Mouse (Mus musculus): ENCODE results near the gene She. TPM values are rescaled to one million over a fixed set of nuclear protein-coding genes. Genes with fewer than 3 reads are reported as not detected.
A peak's percentile ranks its signal among the peaks of the same experiment; 100 is the strongest.

Gene She
- polyA plus RNA-seq, 1 experiment, result not detected

DNA sequence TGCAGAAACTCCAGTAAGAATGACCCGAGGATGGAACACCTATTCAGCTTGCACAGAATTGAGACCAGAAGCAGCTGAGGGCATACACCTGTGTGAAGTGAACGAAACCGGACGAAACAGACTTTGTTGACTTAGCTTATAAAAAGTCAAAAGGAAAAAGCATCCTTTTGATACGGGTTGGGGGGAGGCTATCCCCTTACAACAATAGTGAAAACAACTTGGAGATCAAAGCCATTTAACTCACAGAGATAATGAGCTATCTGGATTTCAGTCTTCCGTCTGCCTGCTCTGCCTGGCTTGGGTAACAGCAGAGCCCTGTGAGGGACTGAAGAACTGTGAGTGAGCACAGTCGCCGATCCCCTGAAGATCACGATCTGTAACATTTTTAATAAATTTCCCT, 37.8 kb downstream of the She start:
- no peak overlapping the region for H3ac ChIP-seq (ENCODE audit: control insufficient read depth, insufficient read length, low read depth)
- TF ChIP-seq MAX (IDR thresholded peaks at IDR 0.05) (no peak), CTCF (IDR thresholded peaks at IDR 0.05; ENCODE audit: control insufficient read depth, insufficient read depth, insufficient read length) (no peak), FOSL1 (IDR thresholded peaks at IDR 0.05; ENCODE audit: insufficient read depth, low read length, poor library complexity, severe bottlenecking) (no peak), USF1 (IDR thresholded peaks at IDR 0.05; ENCODE audit: low read depth) (no peak)
- no peaks in the 10 kb centered on the region for H3K79me3 ChIP-seq (ENCODE audit: low read depth)
- H3K36me3 ChIP-seq (ENCODE audit: control insufficient read depth, insufficient read depth), result peaks cover 4% of the 10 kb centered on the region
- no peaks in the 10 kb centered on the region for H3K79me2 ChIP-seq (ENCODE audit: control insufficient read depth, insufficient read depth)
- no peaks in the 10 kb centered on the region for H3K27me3 ChIP-seq (ENCODE audit: control insufficient read depth, insufficient read depth, insufficient read length)
- no peak overlapping the region for H3K4me3 ChIP-seq (ENCODE audit: insufficient read depth, poor library complexity, severe bottlenecking)

GRCm38 (mm10) chr3:89869556-89869955, 38.4 kb downstream of the She start:
- TF ChIP-seq MYOG (IDR thresholded peaks at IDR 0.05; ENCODE audit: control insufficient read depth, extremely low read depth, insufficient read length) (no peak), MYOD1 (IDR thresholded peaks at IDR 0.05; ENCODE audit: control insufficient read depth, insufficient read length, low read depth) (peak; percentile 64)
- Histone ChIP-seq H3K36me3 (ENCODE audit: control insufficient read depth, insufficient read depth) (peaks cover 4% of the 10 kb centered on the region), H3K79me3 (ENCODE audit: low read depth) (no peaks in the 10 kb centered on the region), H3K4me3 (ENCODE audit: insufficient read depth, poor library complexity, severe bottlenecking) (no peak overlapping the region), H3K27me3 (ENCODE audit: control insufficient read depth, insufficient read depth, insufficient read length) (no peaks in the 10 kb centered on the region), H3K79me2 (ENCODE audit: control insufficient read depth, insufficient read depth) (no peaks in the 10 kb centered on the region), H3ac (ENCODE audit: control insufficient read depth, insufficient read length, low read depth) (no peak overlapping the region)

GRCm38 (mm10) chr3:89870472-89871271, 39.5 kb downstream of the She start:
- no peak for TF ChIP-seq MAX (IDR thresholded peaks at IDR 0.05)
- TF ChIP-seq USF1 (IDR thresholded peaks at IDR 0.05; ENCODE audit: low read depth), result no peak
- no peak for TF ChIP-seq MYOG (IDR thresholded peaks at IDR 0.05; ENCODE audit: control insufficient read depth, extremely low read depth, insufficient read length)
- TF ChIP-seq CEBPB (IDR thresholded peaks at IDR 0.05; ENCODE audit: low read depth), result no peak
- no peak for TF ChIP-seq CTCF (IDR thresholded peaks at IDR 0.05; ENCODE audit: control insufficient read depth, insufficient read depth, insufficient read length)
- TF ChIP-seq FOSL1 (IDR thresholded peaks at IDR 0.05; ENCODE audit: insufficient read depth, low read length, poor library complexity, severe bottlenecking), result no peak
- no peak for TF ChIP-seq MYOD1 (IDR thresholded peaks at IDR 0.05; ENCODE audit: control insufficient read depth, insufficient read length, low read depth)
- Histone ChIP-seq H3K79me3 (ENCODE audit: low read depth) (no peaks in the 10 kb centered on the region), H3ac (ENCODE audit: control insufficient read depth, insufficient read length, low read depth) (no peak overlapping the region)

GRCm38 (mm10) chr3:89871339-89871914, 40.3 kb downstream of the She start:
- no peaks in the 10 kb centered on the region for H3K27me3 ChIP-seq (ENCODE audit: control insufficient read depth, insufficient read depth, insufficient read length)
- H3K36me3 ChIP-seq (ENCODE audit: control insufficient read depth, insufficient read depth), result peaks cover 4% of the 10 kb centered on the region
- no peak overlapping the region for H3ac ChIP-seq (ENCODE audit: control insufficient read depth, insufficient read length, low read depth)
- no peak overlapping the region for H3K4me3 ChIP-seq (ENCODE audit: insufficient read depth, poor library complexity, severe bottlenecking)
- TF ChIP-seq FOSL1 (IDR thresholded peaks at IDR 0.05; ENCODE audit: insufficient read depth, low read length, poor library complexity, severe bottlenecking) (no peak), USF1 (IDR thresholded peaks at IDR 0.05; ENCODE audit: low read depth) (no peak), MYOD1 (IDR thresholded peaks at IDR 0.05; ENCODE audit: control insufficient read depth, insufficient read length, low read depth) (no peak), CTCF (IDR thresholded peaks at IDR 0.05; ENCODE audit: control insufficient read depth, insufficient read depth, insufficient read length) (no peak), MYOG (IDR thresholded peaks at IDR 0.05; ENCODE audit: control insufficient read depth, extremely low read depth, insufficient read length) (no peak), CEBPB (IDR thresholded peaks at IDR 0.05; ENCODE audit: low read depth) (no peak), MAX (IDR thresholded peaks at IDR 0.05) (no peak)
- H3K79me3 ChIP-seq (ENCODE audit: low read depth), result no peaks in the 10 kb centered on the region
- no peaks in the 10 kb centered on the region for H3K79me2 ChIP-seq (ENCODE audit: control insufficient read depth, insufficient read depth)

More at GRCm38 (mm10) chr3:89870472-89871271, 39.5 kb downstream of the She start:
- peaks cover 4% of the 10 kb centered on the region for H3K36me3 ChIP-seq (ENCODE audit: control insufficient read depth, insufficient read depth)
- no peaks in the 10 kb centered on the region for H3K27me3 ChIP-seq (ENCODE audit: control insufficient read depth, insufficient read depth, insufficient read length)
- H3K4me3 ChIP-seq (ENCODE audit: insufficient read depth, poor library complexity, severe bottlenecking), result no peak overlapping the region
- no peaks in the 10 kb centered on the region for H3K79me2 ChIP-seq (ENCODE audit: control insufficient read depth, insufficient read depth)

DNA sequence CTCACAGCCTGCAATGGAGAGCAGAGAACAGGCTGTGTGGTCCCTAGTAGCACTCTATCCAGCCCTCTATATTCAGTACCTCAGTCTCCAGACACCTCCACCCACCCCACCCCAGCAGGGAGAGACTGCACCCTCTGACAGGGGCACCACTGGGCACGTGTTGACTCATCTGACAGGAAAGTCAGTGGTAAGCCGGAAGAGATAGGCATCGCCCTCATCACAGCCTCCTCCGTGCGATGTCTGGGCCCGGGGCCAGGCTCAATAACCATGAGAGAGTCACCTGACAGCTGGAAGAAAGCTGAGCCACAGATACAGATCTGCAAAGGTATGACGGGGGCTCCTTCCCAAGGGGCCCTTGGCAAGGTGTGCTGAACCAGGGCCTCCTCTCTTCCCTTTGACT, 41.0 kb downstream of the She start:
- H3K79me2 ChIP-seq (ENCODE audit: control insufficient read depth, insufficient read depth), result no peaks in the 10 kb centered on the region
- no peaks in the 10 kb centered on the region for H3K79me3 ChIP-seq (ENCODE audit: low read depth)
- peaks cover 4% of the 10 kb centered on the region for H3K36me3 ChIP-seq (ENCODE audit: control insufficient read depth, insufficient read depth)
- TF ChIP-seq MAX (IDR thresholded peaks at IDR 0.05), result no peak
- peak; percentile 71 for TF ChIP-seq USF1 (IDR thresholded peaks at IDR 0.05; ENCODE audit: low read depth)
- TF ChIP-seq CEBPB (IDR thresholded peaks at IDR 0.05; ENCODE audit: low read depth), result no peak
- TF ChIP-seq MYOD1 (IDR thresholded peaks at IDR 0.05; ENCODE audit: control insufficient read depth, insufficient read length, low read depth), result peak; percentile 37
- TF ChIP-seq FOSL1 (IDR thresholded peaks at IDR 0.05; ENCODE audit: insufficient read depth, low read length, poor library complexity, severe bottlenecking), result no peak
- TF ChIP-seq CTCF (IDR thresholded peaks at IDR 0.05; ENCODE audit: control insufficient read depth, insufficient read depth, insufficient read length), result no peak
- TF ChIP-seq MYOG (IDR thresholded peaks at IDR 0.05; ENCODE audit: control insufficient read depth, extremely low read depth, insufficient read length), result no peak
- H3ac ChIP-seq (ENCODE audit: control insufficient read depth, insufficient read length, low read depth), result no peak overlapping the region
- no peak overlapping the region for H3K4me3 ChIP-seq (ENCODE audit: insufficient read depth, poor library complexity, severe bottlenecking)
- no peaks in the 10 kb centered on the region for H3K27me3 ChIP-seq (ENCODE audit: control insufficient read depth, insufficient read depth, insufficient read length)

Data from C2C12 (cell line).